Mouse (Mus musculus): ENCODE results near the gene Fetub.

The Fetub gene

GRCm38 (mm10) chr16:22909290-22909689, 8.8 kb upstream of the Fetub start:
- DNase-seq (ENCODE audit: low read depth, low spot score) = no peak

GRCm38 (mm10) chr16:22911986-22912385, 6.1 kb upstream of the Fetub start:
- DNase-seq (ENCODE audit: low read depth, low spot score) = no peak

DNA sequence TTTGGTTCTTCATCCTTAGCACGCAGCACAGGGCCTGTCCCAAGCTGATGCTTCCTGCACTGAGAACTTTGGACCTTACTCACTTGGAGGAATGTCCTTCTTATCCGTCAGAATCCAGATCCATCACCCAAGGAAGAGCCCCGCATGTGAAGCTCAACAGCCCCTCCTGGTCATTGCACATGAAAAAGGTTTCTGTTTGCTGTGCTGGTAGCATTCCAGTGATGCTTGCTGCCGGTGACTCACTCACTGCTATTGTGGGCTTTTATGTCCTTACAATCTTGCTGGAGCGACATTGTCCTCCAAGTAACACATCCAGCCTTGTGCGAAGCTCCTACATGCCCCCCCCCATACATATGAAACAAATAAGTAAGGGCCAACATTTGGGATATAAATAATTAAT, 5.2 kb upstream of the Fetub start:
- no peak for DNase-seq (ENCODE audit: low read depth, low spot score)

GRCm38 (mm10) chr16:22914276-22914675, 3.9 kb upstream of the Fetub start:
- no peak for DNase-seq (ENCODE audit: low read depth, low spot score)

DNA sequence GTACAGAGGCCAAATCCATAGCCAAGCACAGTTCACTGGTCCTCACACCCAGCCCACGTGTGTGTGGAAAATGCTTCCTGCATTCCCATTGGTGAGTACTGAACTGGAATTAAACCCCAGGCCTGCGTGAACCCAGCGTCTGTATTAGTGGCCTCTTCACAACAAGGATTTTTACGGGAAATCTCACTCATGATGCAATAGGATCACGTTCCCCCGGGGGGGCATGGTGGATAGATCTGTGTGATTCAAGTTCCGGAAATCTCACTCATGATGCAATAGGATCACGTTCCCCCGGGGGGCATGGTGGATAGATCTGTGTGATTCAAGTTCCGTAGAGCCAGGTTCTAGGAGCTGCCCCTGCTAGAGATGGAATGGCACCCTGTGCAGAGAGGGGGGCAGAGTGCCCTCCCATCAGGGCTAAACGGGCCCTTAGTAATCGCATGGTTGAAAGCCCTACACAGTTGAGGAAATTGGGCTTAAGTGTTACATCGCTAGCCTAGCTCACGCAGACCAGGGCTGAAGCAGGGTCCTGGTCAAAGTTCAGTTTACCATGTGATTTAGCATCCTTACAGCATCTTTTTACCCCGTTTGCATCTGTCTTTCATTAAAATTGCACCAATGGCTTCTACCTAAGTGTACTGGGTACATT, 654 bp downstream of the Fetub start:
- DNase-seq (ENCODE audit: low read depth, low spot score) = peak; percentile 28

GRCm38 (mm10) chr16:22919971-22920854, 2.1 kb downstream of the Fetub start:
- peak; percentile 92 for DNase-seq (ENCODE audit: low read depth, low spot score)

DNA sequence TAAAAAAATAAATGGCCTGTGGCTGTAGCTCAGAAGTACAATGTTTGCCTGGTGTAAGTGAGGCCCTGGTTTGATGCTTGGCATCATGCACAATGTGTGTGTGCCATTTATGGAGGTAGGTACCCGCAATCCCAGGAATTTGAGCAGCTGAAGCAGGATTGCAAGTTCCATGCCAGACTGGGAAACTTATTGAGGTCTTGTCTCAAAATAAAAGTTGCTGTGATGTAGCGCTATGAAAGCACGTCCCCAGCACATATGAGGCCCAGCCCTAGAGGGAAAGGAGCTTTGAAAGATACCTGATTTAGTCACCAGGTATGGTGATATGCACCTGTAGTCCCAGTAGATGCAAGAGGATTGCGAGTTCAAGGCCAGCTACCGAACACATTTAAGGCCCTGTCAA, 3.6 kb downstream of the Fetub start:
- no peak for DNase-seq (ENCODE audit: low read depth, low spot score)

DNA sequence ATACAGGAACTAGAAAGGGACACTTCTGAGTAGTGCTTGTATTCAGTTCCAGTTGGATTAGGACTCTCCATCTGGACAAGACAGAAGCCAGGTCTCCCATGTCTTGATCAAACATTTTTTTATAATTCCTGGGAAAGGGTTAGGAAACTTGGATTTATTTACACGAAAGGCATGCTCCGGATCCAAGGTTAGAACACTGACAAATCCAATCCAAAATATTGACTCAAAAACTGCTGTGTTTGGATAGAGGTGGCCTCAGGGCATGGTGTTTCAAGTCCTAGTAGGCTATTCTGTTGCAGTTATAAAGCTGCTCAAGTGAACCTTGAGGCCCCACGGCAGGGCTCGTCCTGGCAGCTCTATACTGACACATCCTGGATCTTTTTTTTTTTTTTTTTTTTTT, 4.3 kb downstream of the Fetub start:
- no peak for DNase-seq (ENCODE audit: low read depth, low spot score)

DNA sequence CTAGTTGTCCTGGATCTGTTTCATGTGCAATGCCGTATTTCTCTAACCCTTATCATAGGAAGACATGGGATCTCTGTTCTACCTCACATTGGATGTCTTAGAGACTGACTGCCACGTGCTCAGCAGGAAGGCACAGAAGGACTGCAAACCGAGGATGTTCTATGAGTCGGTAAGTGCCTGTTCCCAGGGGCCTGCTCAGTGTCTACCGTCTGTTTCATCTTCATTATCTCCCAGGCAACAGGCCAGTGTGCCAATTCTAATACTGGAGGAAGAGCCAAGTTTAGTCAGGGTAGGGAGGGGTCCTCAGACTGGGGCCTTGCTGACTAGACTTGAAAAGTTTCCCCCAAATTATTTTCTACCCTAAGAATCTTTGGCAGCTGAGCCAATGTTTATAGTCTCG, 11.4 kb downstream of the Fetub start:
- no peak for DNase-seq (ENCODE audit: low read depth, low spot score)

DNA sequence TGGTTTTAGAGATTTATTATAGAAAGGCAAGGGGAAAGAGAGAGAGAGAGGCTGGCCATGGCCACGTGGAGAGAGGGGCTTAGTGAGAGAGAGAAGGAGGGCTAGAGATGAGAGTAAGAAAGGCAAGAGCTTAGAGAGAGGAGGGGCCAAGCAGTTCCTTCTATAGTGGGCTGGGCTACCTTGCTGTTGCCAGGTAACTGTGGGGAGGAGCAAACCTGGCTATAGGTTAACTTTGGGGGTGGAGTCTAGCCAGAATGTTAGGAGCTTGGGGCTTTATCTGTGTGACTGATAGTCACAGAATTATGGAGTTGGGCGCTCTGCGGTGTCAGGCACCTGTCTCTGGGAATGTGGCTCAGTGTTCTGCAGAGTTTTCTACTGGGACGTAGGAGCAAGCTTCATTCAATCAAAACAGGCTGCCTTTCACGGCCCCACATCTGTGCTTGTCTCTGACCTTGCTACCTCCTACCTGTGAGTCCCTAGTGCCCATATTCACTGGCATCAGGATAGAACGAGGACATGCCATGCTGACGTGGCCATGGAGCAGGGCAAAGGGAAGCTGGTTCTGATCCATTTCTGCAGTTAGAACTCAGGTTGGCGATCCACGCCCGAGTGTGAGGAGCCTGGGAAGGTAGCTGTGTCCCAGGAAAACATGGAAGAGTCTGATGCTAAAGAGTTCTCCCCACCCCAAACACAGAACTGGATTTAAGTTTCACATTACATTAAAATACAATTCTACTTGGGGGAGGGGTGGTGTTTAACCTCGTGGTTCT, 13.5 kb downstream of the Fetub start:
- DNase-seq (ENCODE audit: low read depth, low spot score) = peak; percentile 80

DNA sequence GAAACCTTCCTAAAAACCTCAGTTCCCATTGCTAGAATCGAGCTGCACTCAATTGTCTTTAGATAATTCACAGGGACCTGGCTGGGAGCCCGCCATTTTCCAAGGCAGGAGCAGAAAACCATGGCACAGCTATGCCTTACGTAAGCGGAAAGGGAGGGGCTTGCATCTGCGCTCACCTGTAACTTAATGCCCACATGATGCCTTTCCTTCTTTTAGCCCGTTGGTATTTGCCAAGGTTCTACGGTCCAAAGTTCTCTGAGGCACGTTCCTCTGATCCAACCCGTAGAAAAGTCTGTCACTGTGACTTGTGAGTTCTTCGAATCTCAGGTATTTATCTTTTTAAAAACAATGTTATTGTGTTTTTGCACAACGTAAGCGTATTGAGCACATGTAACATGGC, 19.5 kb downstream of the Fetub start:
- DNase-seq (ENCODE audit: low read depth, low spot score) = no peak

DNA sequence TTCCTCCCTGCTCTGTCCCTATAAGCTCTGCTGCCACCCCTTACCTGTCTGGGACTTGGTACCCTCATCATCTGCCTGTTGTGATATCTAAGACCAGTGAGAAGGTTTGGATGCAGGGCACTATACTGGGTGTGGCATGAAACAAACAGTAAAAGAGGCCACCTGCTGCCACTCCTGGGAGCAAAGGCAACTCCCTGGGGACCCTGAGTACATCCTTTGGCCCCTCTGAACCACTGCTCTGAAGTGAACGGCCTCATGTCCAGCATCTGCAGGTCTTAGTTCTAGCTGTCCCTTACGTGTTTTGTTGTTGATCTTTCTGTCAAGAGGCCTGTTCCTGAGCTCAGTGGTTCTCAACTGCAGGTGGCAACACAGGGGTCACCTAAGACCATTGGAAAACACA, 20.4 kb downstream of the Fetub start:
- no peak for DNase-seq (ENCODE audit: low read depth, low spot score)

GRCm38 (mm10) chr16:22939120-22939695, 21.1 kb downstream of the Fetub start:
- peak; percentile 9 for DNase-seq (ENCODE audit: low read depth, low spot score)

DNA sequence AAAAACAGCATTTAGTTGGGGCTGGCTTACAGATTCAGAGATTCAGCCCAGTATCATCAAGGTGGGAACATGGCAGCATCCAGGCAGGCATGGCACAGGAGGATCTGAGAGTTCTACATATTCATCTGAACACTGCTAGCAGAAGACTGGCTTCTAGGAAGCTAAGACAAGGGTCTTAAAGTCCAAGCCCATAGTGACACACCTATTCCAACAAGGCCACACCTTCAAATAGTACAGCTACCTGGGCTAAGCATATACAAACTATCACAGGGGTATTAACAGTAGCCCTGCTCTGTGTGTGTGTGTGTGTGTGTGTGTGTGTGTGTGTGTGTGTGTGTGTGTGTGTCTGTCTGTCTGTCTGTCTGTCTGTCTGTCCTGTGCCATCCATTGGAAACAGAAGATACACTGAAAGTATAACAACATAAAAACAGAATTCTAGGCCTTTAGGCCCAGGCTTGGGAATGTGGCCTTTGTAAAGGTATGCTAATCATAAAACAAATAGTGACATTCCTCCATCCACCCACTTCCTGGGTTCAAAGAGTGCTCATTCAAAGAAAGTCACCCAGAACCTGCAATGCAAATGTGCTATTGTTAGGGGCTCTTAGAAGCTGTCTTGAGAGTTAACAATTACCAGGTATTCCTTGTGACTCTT, 23.8 kb downstream of the Fetub start:
- peak; percentile 80 for DNase-seq (ENCODE audit: low read depth, low spot score)

- DNase-seq (ENCODE audit: low read depth, low spot score) = no peak
Measured at GRCm38 (mm10) chr16:22947371-22947770, 29.2 kb downstream of the Fetub start.

DNA sequence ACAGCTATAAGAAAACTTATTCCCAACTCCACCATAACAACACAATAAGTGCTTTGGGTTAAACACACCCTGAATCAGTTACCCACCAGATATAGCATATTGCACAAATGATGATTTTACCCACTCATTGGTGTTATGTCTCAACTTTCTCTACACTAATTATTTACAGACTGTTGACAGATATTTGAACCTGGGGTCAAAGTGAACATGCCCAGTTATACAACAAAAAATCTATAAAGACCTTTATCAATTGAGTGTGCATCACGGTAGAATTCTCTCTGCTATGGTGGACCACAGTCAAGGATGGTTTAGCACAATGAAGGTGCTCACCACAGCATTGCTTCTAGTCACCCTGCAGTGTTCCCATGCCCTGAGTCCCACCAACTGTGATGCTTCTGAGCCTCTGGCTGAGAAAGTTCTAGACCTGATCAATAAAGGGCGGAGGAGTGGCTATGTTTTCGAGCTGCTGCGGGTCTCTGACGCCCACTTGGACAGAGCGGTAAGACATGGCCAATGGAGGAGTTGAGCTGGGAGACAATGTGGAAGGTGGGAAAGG, 32.8 kb downstream of the Fetub start, which contains the start of gene Hrg:
TSS of gene Hrg (plus strand) at position 233 of the 556 bp plus-strand sequence.
- DNase-seq (ENCODE audit: low read depth, low spot score) = no peak

- peak; percentile 63 for DNase-seq (ENCODE audit: low read depth, low spot score)
Measured at GRCm38 (mm10) chr16:22953069-22953468, 34.9 kb downstream of the Fetub start.

GRCm38 (mm10) chr16:22955397-22956084, 37.4 kb downstream of the Fetub start:
- peak; percentile 94 for DNase-seq (ENCODE audit: low read depth, low spot score)

DNA sequence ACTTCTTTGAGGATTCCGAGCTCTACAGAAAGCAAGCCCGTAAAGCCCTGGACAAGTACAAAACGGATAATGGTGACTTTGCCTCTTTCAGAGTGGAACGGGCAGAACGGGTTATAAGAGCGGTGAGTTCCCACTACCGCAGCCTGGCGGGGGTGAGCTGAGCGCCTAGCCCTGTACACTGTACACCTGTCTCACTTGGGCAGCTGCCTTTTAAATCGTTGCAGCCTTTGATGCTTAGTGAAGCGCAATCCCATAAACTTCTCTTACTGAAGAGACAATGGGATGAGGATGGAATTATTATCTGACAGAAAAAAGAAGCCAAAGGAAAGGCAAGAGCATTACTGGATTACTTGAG, 37.9 kb downstream of the Fetub start:
- no peak for DNase-seq (ENCODE audit: low read depth, low spot score)

DNA sequence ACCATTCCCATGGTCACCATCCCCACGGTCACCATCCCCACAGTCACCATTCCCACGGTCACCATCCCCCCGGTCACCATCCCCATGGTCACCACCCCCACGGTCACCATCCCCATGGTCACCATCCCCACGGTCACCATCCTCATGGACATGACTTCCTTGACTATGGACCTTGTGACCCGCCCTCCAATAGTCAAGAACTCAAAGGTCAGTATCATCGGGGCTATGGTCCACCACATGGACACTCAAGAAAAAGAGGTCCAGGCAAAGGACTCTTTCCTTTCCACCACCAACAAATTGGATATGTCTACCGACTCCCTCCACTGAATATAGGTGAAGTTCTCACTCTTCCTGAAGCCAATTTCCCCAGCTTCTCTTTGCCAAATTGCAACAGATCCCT, 42.9 kb downstream of the Fetub start:
- no peak for DNase-seq (ENCODE audit: low read depth, low spot score)

- DNase-seq (ENCODE audit: low read depth, low spot score) = no peak
Measured at GRCm38 (mm10) chr16:22962256-22962655, 44.1 kb downstream of the Fetub start.
